Mouse (Mus musculus) stomach, embryonic 15.5 days (tissue): ENCODE measurements around the gene Lamc2. TPM values are rescaled to one million over a fixed set of nuclear protein-coding genes. Genes with fewer than 3 reads are reported as not detected.

ENCODE experiments used
- ATAC-seq: fragments of 200-750 bp; cut with Nextera tagmentation; 2 replicates; pipeline ENCODE4 v1.8.0; 2017; ENCODE audit warnings: low read depth, moderate number of reproducible peaks, moderate TSS enrichment; ENCODE audit not compliant: insufficient read depth, low FRiP score
- H3K27ac ChIP-seq: fragments of 300-500 bp; sonication (generic); 2 replicates; pipeline ENCODE4 v1.5.1; 2015; ENCODE audit warnings: mild to moderate bottlenecking, inconsistent platforms
- H3K27me3 ChIP-seq: fragments of 300-500 bp; sonication (generic); replicated peaks from 2 replicates; pipeline ENCODE4 v1.6.1; 2015; ENCODE audit warnings: inconsistent platforms
- H3K36me3 ChIP-seq: fragments of 300-500 bp; sonication (generic); 2 replicates; pipeline ENCODE4 v1.6.1; 2015; ENCODE audit warnings: inconsistent platforms
- H3K4me1 ChIP-seq: fragments of 300-500 bp; sonication (generic); 2 replicates; pipeline ENCODE4 v1.6.1; 2015; ENCODE audit warnings: inconsistent platforms
- H3K4me2 ChIP-seq: fragments of 300-500 bp; sonication (generic); 2 replicates; pipeline ENCODE4 v1.6.1; 2015; ENCODE audit warnings: mild to moderate bottlenecking, inconsistent platforms
- H3K4me3 ChIP-seq: fragments of 300-500 bp; sonication (generic); replicated peaks from 2 replicates; pipeline ENCODE4 v1.5.1; 2015; ENCODE audit warnings: inconsistent platforms
- H3K9ac ChIP-seq: fragments of 300-500 bp; sonication (generic); 2 replicates; pipeline ENCODE4 v1.6.1; 2015; ENCODE audit warnings: inconsistent platforms
- H3K9me3 ChIP-seq: fragments of 300-500 bp; sonication (generic); 2 replicates; pipeline ENCODE4 v1.6.1; 2016; ENCODE audit warnings: inconsistent platforms
- WGBS: fragments of 180-500 bp; shearing (Covaris S2); methylation state at CpG from one replicate; pipeline ENCODE4 v1.1.7; 2015; 5-methylcytosine and 5-hydroxymethylcytosine counted together
- polyA plus RNA-seq: library from polyadenylated mRNA; unstranded; fragments of >200 nt; fragmentation: Nextera tagmentation; extraction: Ambion mirVana; gene quantifications from 2 replicates; pipeline ENCODE4 v1.2.1, GENCODE M21; 2015

Gene Lamc2
- polyA plus RNA-seq, 1 experiment from 2014 or later = 13.4 TPM

DNA sequence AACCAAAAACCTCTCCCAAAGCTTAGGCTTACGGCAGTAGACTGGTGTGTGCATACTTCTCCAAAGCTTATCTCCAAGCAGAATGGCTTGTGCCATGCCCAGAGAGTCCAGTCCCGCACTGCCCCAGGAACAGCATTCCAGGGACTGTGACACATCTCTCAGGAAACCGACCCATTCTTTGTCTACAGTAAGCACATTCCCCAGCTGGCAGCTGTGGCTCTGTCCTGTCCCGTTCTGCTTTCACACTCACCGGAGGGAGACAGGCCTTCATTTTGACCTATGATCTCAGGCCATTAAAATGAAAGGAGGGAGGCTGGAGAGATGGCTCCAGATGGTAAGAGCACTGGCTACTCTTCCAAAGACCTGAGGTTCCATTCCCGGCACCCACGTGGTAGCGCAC is 15.9 kb upstream of the Lamc2 start:
- Histone ChIP-seq H3K9me3 (no peaks in the 10 kb centered on the region), H3K27me3 (no peaks in the 10 kb centered on the region), H3K9ac (no peak overlapping the region), H3K36me3 (no peaks in the 10 kb centered on the region; the same call in 1 of the 2 replicates), H3K27ac (no peak overlapping the region), H3K4me1 (no peaks in the 10 kb centered on the region), H3K4me2 (no peak overlapping the region), H3K4me3 (no peak overlapping the region)
- WGBS = 53% methylated on average over 8 of the region's 8 CpGs
- no peak for ATAC-seq

- no peak for ATAC-seq
- Histone ChIP-seq H3K27ac (peak overlapping the region; percentile 64; the same call in 1 of the 2 replicates), H3K4me1 (no peaks in the 10 kb centered on the region), H3K4me3 (no peak overlapping the region), H3K36me3 (no peaks in the 10 kb centered on the region; the same call in 1 of the 2 replicates), H3K27me3 (no peaks in the 10 kb centered on the region), H3K4me2 (no peak overlapping the region), H3K9me3 (no peaks in the 10 kb centered on the region), H3K9ac (no peak overlapping the region)
- 50% methylated on average over 14 of the region's 14 CpGs for WGBS
Measured at GRCm38 (mm10) chr1:153201448-153201847, 15.2 kb upstream of the Lamc2 start.

DNA sequence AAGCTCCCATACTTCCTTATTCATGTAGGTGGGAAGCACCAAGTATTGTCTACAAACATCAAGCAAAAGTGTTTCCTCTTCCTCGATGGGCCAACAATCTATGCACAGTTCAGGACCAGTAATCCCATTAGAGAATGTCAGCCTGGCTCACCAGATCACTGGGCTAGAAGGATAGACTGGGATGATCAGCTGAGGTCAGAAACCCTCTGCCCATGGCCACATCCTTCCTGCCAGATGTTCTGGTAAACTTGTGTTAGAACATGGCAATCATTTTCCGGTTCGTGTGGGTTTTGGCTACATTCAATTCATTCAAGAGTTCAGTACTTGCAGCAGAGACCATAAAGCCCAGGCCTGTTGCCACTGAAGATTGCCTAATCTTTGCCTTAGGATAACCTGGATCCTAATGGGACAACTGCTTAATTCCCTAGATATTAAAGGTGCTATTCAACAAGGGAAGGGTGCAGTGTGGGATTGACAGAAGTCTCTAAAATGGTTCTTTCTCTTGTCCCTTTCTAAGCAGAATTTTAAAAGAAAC is 11.1 kb upstream of the Lamc2 start:
- no peaks in the 10 kb centered on the region for H3K27me3 ChIP-seq
- H3K9ac ChIP-seq = no peak overlapping the region
- 78% methylated on average over 3 of the region's 3 CpGs for WGBS
- no peaks in the 10 kb centered on the region for H3K9me3 ChIP-seq
- H3K4me3 ChIP-seq = no peak overlapping the region
- H3K4me1 ChIP-seq = no peaks in the 10 kb centered on the region
- ATAC-seq = no peak
- no peak overlapping the region for H3K27ac ChIP-seq
- H3K36me3 ChIP-seq = no peaks in the 10 kb centered on the region; the same call in 1 of the 2 replicates
- H3K4me2 ChIP-seq = no peak overlapping the region

DNA sequence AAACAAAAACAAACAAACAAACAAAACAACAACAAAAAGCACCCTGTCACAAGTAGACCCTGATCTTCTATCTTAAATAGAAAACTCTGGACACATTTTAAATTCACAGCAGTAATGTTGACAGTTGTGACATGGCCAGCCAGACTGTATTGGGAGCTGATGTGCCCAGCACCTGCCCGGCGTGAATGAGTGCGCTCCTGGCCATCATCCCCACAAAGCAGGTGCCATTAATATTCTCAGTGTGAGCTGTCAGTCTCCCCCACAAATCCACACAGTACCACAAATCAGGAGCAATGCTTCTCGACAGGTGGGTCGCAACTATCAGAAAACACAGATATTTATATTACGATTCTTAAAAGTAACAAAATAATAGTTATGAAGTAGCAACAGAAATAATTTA is 6.7 kb upstream of the Lamc2 start:
- Histone ChIP-seq H3K27ac (no peak overlapping the region), H3K4me3 (no peak overlapping the region), H3K36me3 (no peaks in the 10 kb centered on the region), H3K27me3 (no peaks in the 10 kb centered on the region), H3K4me2 (no peak overlapping the region), H3K4me1 (no peaks in the 10 kb centered on the region), H3K9ac (no peak overlapping the region), H3K9me3 (no peaks in the 10 kb centered on the region)
- WGBS = 87% methylated on average over 6 of the region's 6 CpGs
- no peak for ATAC-seq

DNA sequence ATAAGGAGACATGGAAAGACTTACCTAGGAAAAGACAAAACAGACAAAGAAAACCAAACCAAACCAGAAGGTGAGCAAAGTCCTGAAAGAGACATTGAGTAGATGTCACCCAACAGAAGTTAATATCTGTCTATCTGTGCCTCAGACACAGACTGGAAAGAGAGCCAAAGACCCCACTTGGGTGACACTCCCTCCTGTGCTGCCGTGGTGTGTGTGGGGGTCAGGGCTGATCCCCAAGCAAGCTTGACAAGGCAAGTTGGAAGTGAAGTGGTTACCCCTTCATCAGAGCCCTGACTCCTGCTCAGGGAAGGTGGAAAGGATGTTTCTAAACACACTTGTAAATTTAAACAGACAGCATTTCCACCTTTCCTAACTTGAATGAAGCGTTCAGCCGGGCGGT is 6.1 kb upstream of the Lamc2 start:
- Histone ChIP-seq H3K9ac (no peak overlapping the region), H3K36me3 (no peaks in the 10 kb centered on the region), H3K27me3 (no peaks in the 10 kb centered on the region), H3K4me1 (no peaks in the 10 kb centered on the region), H3K4me2 (no peak overlapping the region), H3K4me3 (no peak overlapping the region), H3K27ac (peak overlapping the region; percentile 61; the same call in 1 of the 2 replicates), H3K9me3 (no peaks in the 10 kb centered on the region)
- no peak for ATAC-seq
- 68% methylated on average over 4 of the region's 4 CpGs for WGBS

DNA sequence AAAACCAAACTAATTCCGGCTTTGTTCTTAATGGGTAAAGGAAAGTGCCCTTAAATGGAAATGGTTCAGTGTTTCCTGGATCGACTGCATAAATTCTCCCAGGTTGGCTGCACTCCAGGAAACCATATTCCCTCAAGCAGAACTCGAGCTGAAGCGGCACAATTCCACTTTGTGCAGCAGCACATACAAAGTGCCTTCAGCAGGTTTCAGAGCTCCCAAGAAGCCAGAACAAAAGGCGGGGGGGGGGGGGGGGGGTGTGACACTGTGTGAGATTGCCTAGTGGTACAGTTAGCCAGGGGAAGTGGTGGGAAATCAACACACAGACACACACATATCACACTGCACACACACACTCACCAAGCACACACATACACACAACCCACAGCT is 5.7 kb upstream of the Lamc2 start:
- Histone ChIP-seq H3K27me3 (no peaks in the 10 kb centered on the region), H3K4me3 (no peak overlapping the region), H3K9ac (no peak overlapping the region), H3K27ac (peak overlapping the region; percentile 61; the same call in 1 of the 2 replicates), H3K9me3 (no peaks in the 10 kb centered on the region), H3K4me2 (peak overlapping the region; percentile 19; the same call in 1 of the 2 replicates), H3K36me3 (no peaks in the 10 kb centered on the region), H3K4me1 (no peaks in the 10 kb centered on the region)
- 12% methylated on average over 5 of the region's 5 CpGs for WGBS
- no peak for ATAC-seq

- Histone ChIP-seq H3K4me1 (no peaks in the 10 kb centered on the region), H3K27ac (peak overlapping the region; percentile 61), H3K4me3 (no peak overlapping the region), H3K9me3 (no peaks in the 10 kb centered on the region), H3K27me3 (no peaks in the 10 kb centered on the region), H3K36me3 (no peaks in the 10 kb centered on the region), H3K4me2 (peak overlapping the region; percentile 19; the same call in 1 of the 2 replicates), H3K9ac (no peak overlapping the region)
- no peak for ATAC-seq
- 62% methylated on average over 15 of the region's 15 CpGs for WGBS
Measured at GRCm38 (mm10) chr1:153191237-153191942, 5.1 kb upstream of the Lamc2 start.

- ATAC-seq = no peak
- H3K9ac ChIP-seq = no peak overlapping the region
- no peaks in the 10 kb centered on the region for H3K27me3 ChIP-seq
- H3K4me2 ChIP-seq = no peak overlapping the region
- H3K9me3 ChIP-seq = no peaks in the 10 kb centered on the region
- H3K4me3 ChIP-seq = no peak overlapping the region
- H3K27ac ChIP-seq = no peak overlapping the region
- H3K4me1 ChIP-seq = peaks cover 5% of the 10 kb centered on the region
- WGBS = 56% methylated on average over 3 of the region's 3 CpGs
- no peaks in the 10 kb centered on the region for H3K36me3 ChIP-seq
Measured at GRCm38 (mm10) chr1:153188081-153188480, 1.8 kb upstream of the Lamc2 start.

GRCm38 (mm10) chr1:153180586-153181289 is 5.5 kb downstream of the Lamc2 start:
- WGBS = 53% methylated on average over 9 of the region's 9 CpGs
- ATAC-seq = peak; percentile 53; the same call in 1 of the 2 replicates

GRCm38 (mm10) chr1:153180160-153180559 is 6.1 kb downstream of the Lamc2 start:
- no peaks in the 10 kb centered on the region for H3K27me3 ChIP-seq
- 0 out of 2 replicates have a peak, but pooled peaks cover 3% of the 10 kb centered on the region for H3K4me1 ChIP-seq
- peak overlapping the region; percentile 58 for H3K27ac ChIP-seq
- no peaks in the 10 kb centered on the region for H3K36me3 ChIP-seq
- H3K9ac ChIP-seq = no peak overlapping the region
- ATAC-seq = no peak
- 68% methylated on average over 4 of the region's 4 CpGs for WGBS
- H3K4me3 ChIP-seq = no peak overlapping the region
- H3K9me3 ChIP-seq = no peaks in the 10 kb centered on the region
- no peak overlapping the region for H3K4me2 ChIP-seq

More at GRCm38 (mm10) chr1:153180586-153181289, 5.5 kb downstream of the Lamc2 start:
- Histone ChIP-seq H3K9ac (no peak overlapping the region), H3K9me3 (no peaks in the 10 kb centered on the region), H3K36me3 (no peaks in the 10 kb centered on the region), H3K27ac (peak overlapping the region; percentile 58), H3K4me3 (no peak overlapping the region), H3K4me1 (no peaks in the 10 kb centered on the region), H3K27me3 (no peaks in the 10 kb centered on the region), H3K4me2 (no peak overlapping the region)

DNA sequence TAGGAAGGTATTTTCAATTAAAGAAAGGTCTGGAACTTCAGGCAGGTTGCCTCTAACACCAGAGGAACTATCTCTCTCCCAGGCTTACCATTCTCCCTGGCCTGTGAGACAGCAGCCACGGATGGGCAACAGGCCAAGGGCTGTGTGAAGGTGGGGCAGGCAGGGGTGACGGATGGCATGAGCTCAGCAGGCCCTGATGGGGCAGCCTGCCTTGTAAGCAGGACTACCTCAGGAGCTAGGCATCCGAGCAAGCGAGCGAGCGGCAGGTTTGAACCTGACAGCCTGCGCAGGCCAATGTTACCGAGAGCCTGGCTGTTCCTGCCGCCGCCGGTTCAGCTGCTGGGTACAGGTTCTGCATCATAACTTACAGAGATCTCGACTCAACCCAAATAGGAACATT is 11.4 kb downstream of the Lamc2 start:
- H3K27ac ChIP-seq = no peak overlapping the region; the same call in 1 of the 2 replicates
- no peak overlapping the region for H3K9ac ChIP-seq
- WGBS = 59% methylated on average over 12 of the region's 12 CpGs
- H3K4me3 ChIP-seq = no peak overlapping the region
- H3K4me2 ChIP-seq = no peak overlapping the region
- peaks cover 18% of the 10 kb centered on the region; the same call in 1 of the 2 replicates for H3K4me1 ChIP-seq
- no peaks in the 10 kb centered on the region for H3K27me3 ChIP-seq
- ATAC-seq = peak; percentile 47
- H3K36me3 ChIP-seq = no peaks in the 10 kb centered on the region
- H3K9me3 ChIP-seq = no peaks in the 10 kb centered on the region

DNA sequence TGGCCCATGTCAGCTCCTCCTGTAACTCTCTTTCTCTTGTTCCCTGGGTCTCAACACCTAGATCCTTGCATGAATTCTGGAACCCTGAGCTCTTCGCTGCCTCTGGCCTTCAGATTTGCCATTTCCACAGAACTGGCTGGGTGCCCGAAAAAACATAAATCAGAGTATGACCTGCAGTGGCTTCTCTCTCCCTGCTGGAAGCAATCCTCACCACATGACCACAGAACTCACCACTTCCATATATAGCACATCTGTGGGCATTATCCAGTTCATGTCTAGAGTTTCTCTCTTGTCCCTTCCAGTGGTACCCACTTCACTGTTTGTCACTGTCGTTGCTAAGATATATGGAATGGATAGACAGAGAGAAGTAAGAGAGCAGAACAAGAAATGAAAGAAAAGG is 13.0 kb downstream of the Lamc2 start:
- Histone ChIP-seq H3K4me1 (peaks cover 18% of the 10 kb centered on the region; the same call in 1 of the 2 replicates), H3K4me2 (no peak overlapping the region)
- 37% methylated on average over 3 of the region's 3 CpGs for WGBS

More for the DNA sequence above, 13.0 kb downstream of the Lamc2 start:
- ATAC-seq = no peak
- Histone ChIP-seq H3K36me3 (no peaks in the 10 kb centered on the region), H3K9ac (no peak overlapping the region), H3K9me3 (no peaks in the 10 kb centered on the region), H3K27me3 (no peaks in the 10 kb centered on the region), H3K27ac (no peak overlapping the region), H3K4me3 (no peak overlapping the region)
